Mouse (Mus musculus) right cerebral cortex, adult 18-20 months (tissue): ENCODE measurements around the gene Slc32a1.

ENCODE experiments used
- DNase-seq: peaks from one replicate; pipeline ENCODE4 v3.0.0; 2022; ENCODE audit warnings: mixed read lengths

Slc32a1 gene

GRCm38 (mm10) chr2:158612671-158613250 lies 2.2 kb downstream of the Slc32a1 start:
- no peak for DNase-seq

- peak; percentile 72 for DNase-seq
Observed at GRCm38 (mm10) chr2:158613541-158614417, 3.2 kb downstream of the Slc32a1 start.

GRCm38 (mm10) chr2:158614418-158614955 lies 3.9 kb downstream of the Slc32a1 start:
- no peak for DNase-seq

GRCm38 (mm10) chr2:158615161-158615680 lies 4.7 kb downstream of the Slc32a1 start:
- DNase-seq = no peak

GRCm38 (mm10) chr2:158615702-158616101 lies 5.1 kb downstream of the Slc32a1 start:
- no peak for DNase-seq

GRCm38 (mm10) chr2:158616296-158616695 lies 5.7 kb downstream of the Slc32a1 start:
- peak; percentile 51 for DNase-seq

GRCm38 (mm10) chr2:158616790-158617189 lies 6.2 kb downstream of the Slc32a1 start:
- DNase-seq = no peak

- peak; percentile 93 for DNase-seq
Observed at GRCm38 (mm10) chr2:158624718-158625222, 14.2 kb downstream of the Slc32a1 start, which contains the start of gene Actr5. Actr5 (plus strand) TSS chr2:158624888.

GRCm38 (mm10) chr2:158625231-158625630 lies 14.7 kb downstream of the Slc32a1 start:
- DNase-seq = no peak

GRCm38 (mm10) chr2:158625697-158626096 lies 15.1 kb downstream of the Slc32a1 start:
- no peak for DNase-seq

- DNase-seq = no peak
Observed at GRCm38 (mm10) chr2:158628858-158629257, 18.3 kb downstream of the Slc32a1 start.

- no peak for DNase-seq
Observed at GRCm38 (mm10) chr2:158629414-158629813, 18.8 kb downstream of the Slc32a1 start.

- DNase-seq = no peak
Observed at GRCm38 (mm10) chr2:158631873-158632272, 21.3 kb downstream of the Slc32a1 start.

GRCm38 (mm10) chr2:158641869-158642268 lies 31.3 kb downstream of the Slc32a1 start:
- peak; percentile 65 for DNase-seq

- DNase-seq = peak; percentile 56
Observed at GRCm38 (mm10) chr2:158642587-158642986, 32.0 kb downstream of the Slc32a1 start.

GRCm38 (mm10) chr2:158643791-158644190 lies 33.2 kb downstream of the Slc32a1 start:
- DNase-seq = peak; percentile 61

GRCm38 (mm10) chr2:158651159-158651908 lies 40.8 kb downstream of the Slc32a1 start:
- DNase-seq = no peak

GRCm38 (mm10) chr2:158652985-158653384 lies 42.4 kb downstream of the Slc32a1 start:
- peak; percentile 85 for DNase-seq

- DNase-seq = peak; percentile 50
Observed at GRCm38 (mm10) chr2:158654717-158655116, 44.1 kb downstream of the Slc32a1 start.

- DNase-seq = no peak
Observed at GRCm38 (mm10) chr2:158655806-158656205, 45.2 kb downstream of the Slc32a1 start.

GRCm38 (mm10) chr2:158658822-158659221 lies 48.3 kb downstream of the Slc32a1 start:
- no peak for DNase-seq

GRCm38 (mm10) chr2:158659346-158659745 lies 48.8 kb downstream of the Slc32a1 start:
- no peak for DNase-seq

GRCm38 (mm10) chr2:158665098-158665497 lies 54.5 kb downstream of the Slc32a1 start, which contains the start of gene Ppp1r16b:
Ppp1r16b (plus strand) TSS chr2:158665398.
- DNase-seq = no peak
